Mouse (Mus musculus) midbrain, embryonic 10.5 days (tissue): ENCODE data around the gene Zfp148. TPM values are rescaled to one million over a fixed set of nuclear protein-coding genes. Genes with fewer than 3 reads are reported as not detected.

Experiments
- DNase-seq: peaks from one replicate; pipeline ENCODE4 v3.0.0-alpha.2; 2017; ENCODE audit warnings: low spot score
- H3K27ac ChIP-seq: fragments of 300-500 bp; sonication (generic); replicated peaks from 2 replicates; pipeline ENCODE4 v1.5.1; 2016; ENCODE audit warnings: mild to moderate bottlenecking
- H3K27me3 ChIP-seq: fragments of 300-500 bp; sonication (generic); 2 replicates; pipeline ENCODE4 v1.6.1; 2016; ENCODE audit warnings: low read depth, mild to moderate bottlenecking; ENCODE audit not compliant: poor library complexity, severe bottlenecking
- H3K36me3 ChIP-seq: fragments of 300-500 bp; sonication (generic); 2 replicates; pipeline ENCODE4 v1.6.1; 2016; ENCODE audit warnings: mild to moderate bottlenecking, moderate library complexity
- H3K4me1 ChIP-seq: fragments of 300-500 bp; sonication (generic); 2 replicates; pipeline ENCODE4 v1.6.1; 2016
- H3K4me3 ChIP-seq: fragments of 300-500 bp; sonication (generic); 2 replicates; pipeline ENCODE4 v1.5.1; 2016; ENCODE audit warnings: mild to moderate bottlenecking, moderate library complexity
- H3K9me3 ChIP-seq: fragments of 300-500 bp; sonication (generic); replicated peaks from 2 replicates; pipeline ENCODE4 v1.6.1; 2016; ENCODE audit warnings: mild to moderate bottlenecking
- WGBS: fragments of 180-500 bp; shearing (Covaris S2); methylation state at CpG from one replicate; pipeline ENCODE4 v1.1.7; 2016; 5-methylcytosine and 5-hydroxymethylcytosine counted together
- polyA plus RNA-seq: library from polyadenylated mRNA; unstranded; fragments of >200 nt; fragmentation: Nextera tagmentation; extraction: Ambion mirVana; gene quantifications from 2 replicates; pipeline ENCODE4 v1.2.1, GENCODE M21; 2016

The Zfp148 gene
- polyA plus RNA-seq, 1 experiment from 2014 or later: 40.7 TPM

GRCm38 (mm10) chr16:33522516-33522915 is 141.9 kb downstream of the Zfp148 start:
- WGBS: 69% methylated on average over 4 of the region's 4 CpGs
- H3K9me3 ChIP-seq: no peaks in the 10 kb centered on the region
- DNase-seq: no peak
- no peaks in the 10 kb centered on the region for H3K36me3 ChIP-seq
- no peak overlapping the region for H3K4me3 ChIP-seq
- H3K4me1 ChIP-seq: peaks cover 16% of the 10 kb centered on the region
- no peak overlapping the region for H3K27ac ChIP-seq
- peaks cover 6% of the 10 kb centered on the region for H3K27me3 ChIP-seq

GRCm38 (mm10) chr16:33523571-33523970 is 142.9 kb downstream of the Zfp148 start:
- no peaks in the 10 kb centered on the region for H3K36me3 ChIP-seq
- peak overlapping the region; percentile 63 for H3K27ac ChIP-seq
- H3K9me3 ChIP-seq: 0 out of 2 replicates have a peak, but pooled peaks cover 2% of the 10 kb centered on the region
- H3K4me1 ChIP-seq: peaks cover 11% of the 10 kb centered on the region
- no peaks in the 10 kb centered on the region for H3K27me3 ChIP-seq
- no peak for DNase-seq
- no peak overlapping the region for H3K4me3 ChIP-seq
- 75% methylated on average over 10 of the region's 10 CpGs for WGBS

GRCm38 (mm10) chr16:33529502-33530454 is 149.1 kb downstream of the Zfp148 start:
- no peak for DNase-seq
- Histone ChIP-seq H3K27me3 (no peaks in the 10 kb centered on the region), H3K9me3 (0 out of 2 replicates have a peak, but pooled peaks cover 2% of the 10 kb centered on the region), H3K4me1 (peaks cover 13% of the 10 kb centered on the region; the same call in 1 of the 2 replicates), H3K36me3 (no peaks in the 10 kb centered on the region), H3K4me3 (no peak overlapping the region), H3K27ac (peak overlapping the region; percentile 38; the same call in 1 of the 2 replicates)
- WGBS: 77% methylated on average over 11 of the region's 11 CpGs

GRCm38 (mm10) chr16:33531184-33531583 is 150.5 kb downstream of the Zfp148 start:
- no peak for DNase-seq
- Histone ChIP-seq H3K4me1 (peaks cover 13% of the 10 kb centered on the region; the same call in 1 of the 2 replicates), H3K9me3 (0 out of 2 replicates have a peak, but pooled peaks cover 2% of the 10 kb centered on the region), H3K4me3 (no peak overlapping the region), H3K27me3 (no peaks in the 10 kb centered on the region), H3K27ac (no peak overlapping the region), H3K36me3 (no peaks in the 10 kb centered on the region)
- WGBS: 83% methylated on average over 8 of the region's 8 CpGs

GRCm38 (mm10) chr16:33536456-33536855 is 155.8 kb downstream of the Zfp148 start:
- DNase-seq: no peak
- 78% methylated on average over 8 of the region's 8 CpGs for WGBS
- no peaks in the 10 kb centered on the region for H3K27me3 ChIP-seq
- H3K27ac ChIP-seq: no peak overlapping the region
- H3K4me1 ChIP-seq: no peaks in the 10 kb centered on the region
- no peaks in the 10 kb centered on the region for H3K9me3 ChIP-seq
- no peak overlapping the region for H3K4me3 ChIP-seq
- H3K36me3 ChIP-seq: no peaks in the 10 kb centered on the region

GRCm38 (mm10) chr16:33537499-33538225 is 157.0 kb downstream of the Zfp148 start:
- 90% methylated on average over 21 of the region's 21 CpGs for WGBS
- Histone ChIP-seq H3K9me3 (no peaks in the 10 kb centered on the region), H3K4me3 (no peak overlapping the region), H3K27me3 (no peaks in the 10 kb centered on the region), H3K27ac (no peak overlapping the region), H3K36me3 (no peaks in the 10 kb centered on the region), H3K4me1 (no peaks in the 10 kb centered on the region)
- no peak for DNase-seq

- WGBS: 93% methylated on average over 2 of the region's 2 CpGs
- H3K27ac ChIP-seq: no peak overlapping the region
These were observed 163.7 kb downstream of the Zfp148 start for GRCm38 (mm10) chr16:33544346-33544745.

GRCm38 (mm10) chr16:33545530-33545929 is 164.9 kb downstream of the Zfp148 start:
- no peak overlapping the region for H3K4me3 ChIP-seq
- no peaks in the 10 kb centered on the region for H3K4me1 ChIP-seq
- no peak for DNase-seq
- H3K9me3 ChIP-seq: no peaks in the 10 kb centered on the region
- WGBS: 85% methylated on average over 4 of the region's 4 CpGs
- H3K27ac ChIP-seq: no peak overlapping the region
- H3K27me3 ChIP-seq: no peaks in the 10 kb centered on the region
- no peaks in the 10 kb centered on the region for H3K36me3 ChIP-seq

More at GRCm38 (mm10) chr16:33544346-33544745, 163.7 kb downstream of the Zfp148 start:
- no peaks in the 10 kb centered on the region for H3K9me3 ChIP-seq
- no peaks in the 10 kb centered on the region for H3K4me1 ChIP-seq
- no peaks in the 10 kb centered on the region for H3K27me3 ChIP-seq
- no peak for DNase-seq
- H3K4me3 ChIP-seq: no peak overlapping the region
- no peaks in the 10 kb centered on the region for H3K36me3 ChIP-seq

- peak; percentile 34 for DNase-seq
- no peaks in the 10 kb centered on the region for H3K9me3 ChIP-seq
- H3K36me3 ChIP-seq: no peaks in the 10 kb centered on the region
- peaks cover 20% of the 10 kb centered on the region for H3K4me1 ChIP-seq
- H3K27me3 ChIP-seq: no peaks in the 10 kb centered on the region
- H3K27ac ChIP-seq: no peak overlapping the region; the same call in 1 of the 2 replicates
- WGBS: 76% methylated on average over 9 of the region's 9 CpGs
- no peak overlapping the region for H3K4me3 ChIP-seq
These were observed 173.2 kb downstream of the Zfp148 start for GRCm38 (mm10) chr16:33553689-33554342.

Other genes with a start within 250 kb of the Zfp148 start
- 22.3 and 23.3 TPM in 2 replicates for gene Osbpl11, start 195.8 kb upstream of the Zfp148 start, polyA plus RNA-seq
- 72.9 and 75.3 TPM in 2 replicates for gene Snx4, start 129.4 kb upstream of the Zfp148 start, polyA plus RNA-seq
- gene Slc12a8, start 136.5 kb downstream of the Zfp148 start, polyA plus RNA-seq: 1.5 and 1.9 TPM in 2 replicates